ENCODE assay signal across 8 mouse cellular contexts in genomic region chr7:45305275-45305674, GRCm38 (mm10). TPM values are rescaled to one million over a fixed set of nuclear protein-coding genes. Genes with fewer than 3 reads are reported as not detected.
DNase-seq lines count a peak whose midpoint lies in the region; ATAC-seq lines count a peak whose summit lies in the region.

No protein-coding gene starts in this region.

- intact Hi-C loops in left cerebral cortex, postnatal 36 days (cut with DNase I) = loop anchor here (5.0 to 10.0 kb wide), 2 partner anchors 37 to 90 kb away; partner anchors contain the start of gene Snrnp70

- DNase-seq in spleen, adult 18-20 months = peak; percentile 17 to 42
- no peak for DNase-seq in spleen, adult 12 weeks (ENCODE audit: low spot score)
- peak; percentile 84 to 91 for DNase-seq in cerebellum, postnatal 14 days
- peak; percentile 55 to 65 for DNase-seq in frontal cortex, postnatal 36 days (ENCODE audit: low spot score in 2 of 2)
- peak; percentile 65 for DNase-seq in kidney, adult 11 months
- DNase-seq in left cerebral cortex, postnatal 36 days (ENCODE audit: low spot score in 2 of 2) = peak; percentile 53 to 57
- DNase-seq in right cerebral cortex, postnatal 4 days = peak; percentile 63

- ATAC-seq in megakaryocyte-erythroid progenitor cell, adult 5-6 weeks (replicated peaks; ENCODE audit: low FRiP score, low TSS enrichment, poor library complexity, severe bottlenecking) = peak; percentile 54; the same call in 1 of the 2 replicates

RNA-seq across cellular contexts. Expression of gene Slc6a21, which starts 28.0 kb away (rescaled TPM):
- not detected for total RNA-seq in left cerebral cortex, postnatal 36 days (2021)
- total RNA-seq in megakaryocyte-erythroid progenitor cell, adult 5-6 weeks (2014; fragmentation: Nextera tagmentation) = not detected in 2 replicates
- not detected in 2 replicates for total RNA-seq in megakaryocyte-erythroid progenitor cell, adult 5-6 weeks (2017)

RNA-seq across cellular contexts. Expression of gene Trpm4, which starts 28.3 kb away (rescaled TPM):
- 10 to 100 TPM; 18.0 to 20.9 TPM for total RNA-seq in left cerebral cortex, postnatal 36 days (2021)
- total RNA-seq in megakaryocyte-erythroid progenitor cell, adult 5-6 weeks (2014; fragmentation: Nextera tagmentation) = 0.22 and 0.54 TPM in 2 replicates
- 0.11 TPM in 1 of 2 replicates, not detected in the other for total RNA-seq in megakaryocyte-erythroid progenitor cell, adult 5-6 weeks (2017)

RNA-seq across cellular contexts. Expression of gene Hrc, which starts 29.8 kb away (rescaled TPM):
- total RNA-seq in left cerebral cortex, postnatal 36 days (2021) = under 1 TPM; 0.27 to 0.52 TPM
- total RNA-seq in megakaryocyte-erythroid progenitor cell, adult 5-6 weeks (2014; fragmentation: Nextera tagmentation) = not detected in 2 replicates
- not detected in 2 replicates for total RNA-seq in megakaryocyte-erythroid progenitor cell, adult 5-6 weeks (2017)

Comparison
In these comparisons a context has a peak if more than half of its experiments do, and no peak if none do; other contexts are left out.
1. RNA of gene Trpm4, which starts 28.3 kb away (total RNA-seq): 18.0 to 20.9 TPM in left cerebral cortex, postnatal 36 days; 0.11 to 0.54 TPM in megakaryocyte-erythroid progenitor cell, adult 5-6 weeks; every median in the first group is over 10 times any median in the second.